Mouse (Mus musculus) midbrain, postnatal 0 days (tissue): Measurements from ENCODE around the gene Trpv5. TPM values are rescaled to one million over a fixed set of nuclear protein-coding genes. Genes with fewer than 3 reads are reported as not detected.

ENCODE experiments used
- ATAC-seq: fragments of 200-750 bp; cut with Nextera tagmentation; 2 replicates; pipeline ENCODE4 v1.8.0; 2017; ENCODE audit warnings: moderate number of reproducible peaks, mild to moderate bottlenecking, moderate TSS enrichment, moderate library complexity; ENCODE audit not compliant: low FRiP score
- DNase-seq: peaks from one replicate; pipeline ENCODE4 v3.0.0-alpha.2; 2015; ENCODE audit warnings: low spot score
- H3K27ac ChIP-seq: fragments of 300-500 bp; sonication (generic); 2 replicates; pipeline ENCODE4 v1.5.1; 2014; ENCODE audit warnings: low read depth, mild to moderate bottlenecking, low read length, mixed read lengths
- H3K27me3 ChIP-seq: fragments of 300-500 bp; sonication (generic); 2 replicates; pipeline ENCODE4 v1.6.1; 2014; ENCODE audit warnings: low read length, control low read depth, mixed read lengths; ENCODE audit not compliant: insufficient read depth
- H3K36me3 ChIP-seq: fragments of 300-500 bp; sonication (generic); 2 replicates; pipeline ENCODE4 v1.6.1; 2014; ENCODE audit warnings: low read length, control low read depth, mixed read lengths; ENCODE audit not compliant: insufficient read depth
- H3K4me1 ChIP-seq: fragments of 300-500 bp; sonication (generic); 2 replicates; pipeline ENCODE4 v1.6.1; 2014; ENCODE audit warnings: mild to moderate bottlenecking, control low read depth, antibody characterized with exemption, low read length, mixed read lengths; ENCODE audit not compliant: insufficient read depth
- H3K4me2 ChIP-seq: fragments of 300-500 bp; sonication (generic); 2 replicates; pipeline ENCODE4 v1.6.1; 2014; ENCODE audit warnings: low read depth, mild to moderate bottlenecking, low read length, mixed read lengths; ENCODE audit not compliant: poor library complexity, severe bottlenecking
- H3K4me3 ChIP-seq: fragments of 300-500 bp; sonication (generic); 2 replicates; pipeline ENCODE4 v1.5.1; 2014; ENCODE audit warnings: low read depth, mild to moderate bottlenecking, low read length, moderate library complexity
- H3K9ac ChIP-seq: fragments of 300-500 bp; sonication (generic); replicated peaks from 2 replicates; pipeline ENCODE4 v1.6.1; 2014; ENCODE audit warnings: mild to moderate bottlenecking, low read length, moderate library complexity, mixed read lengths; ENCODE audit not compliant: poor library complexity, severe bottlenecking
- H3K9me3 ChIP-seq: fragments of 300-500 bp; sonication (generic); 2 replicates; pipeline ENCODE4 v1.6.1; 2016; ENCODE audit warnings: low read length, control low read depth
- CTCF ChIP-seq: IDR thresholded peaks from 2 replicates; pipeline ENCODE4 v1.5.1; 2016; ENCODE audit warnings: antibody characterized with exemption, mild to moderate bottlenecking
- WGBS: fragments of 180-500 bp; shearing (Covaris S2); extraction: QIAGEN DNeasy Blood & Tissue Kit; methylation state at CpG from one replicate; pipeline ENCODE4 v1.1.7; 2014; 5-methylcytosine and 5-hydroxymethylcytosine counted together
- polyA plus RNA-seq: library from polyadenylated mRNA; unstranded; fragments of >200 nt; fragmentation: Nextera tagmentation; extraction: Ambion mirVana; gene quantifications from 2 replicates; pipeline ENCODE4 v1.2.1, GENCODE M21; 2015
- total RNA-seq: library from RNA; depleted of rRNA; stranded (reverse); fragments of >200 nt; gene quantifications from 2 replicates; pipeline ENCODE4 v1.2.3, GENCODE M21; 2014

Trpv5 gene
- total and polyA plus RNA-seq, 2 experiments from 2014 or later = not detected

GRCm38 (mm10) chr6:41653173-41653572, 27.4 kb downstream of the Trpv5 start:
- Histone ChIP-seq H3K4me2 (no peak overlapping the region), H3K4me1 (no peaks in the 10 kb centered on the region), H3K27me3 (no peaks in the 10 kb centered on the region), H3K9ac (no peak overlapping the region), H3K27ac (no peak overlapping the region), H3K4me3 (no peak overlapping the region), H3K9me3 (no peaks in the 10 kb centered on the region), H3K36me3 (no peaks in the 10 kb centered on the region)
- no peak for ATAC-seq
- DNase-seq = no peak
- no peak for TF ChIP-seq CTCF
- 94% methylated on average over 5 of the region's 5 CpGs for WGBS

GRCm38 (mm10) chr6:41646672-41647071, 33.9 kb downstream of the Trpv5 start:
- H3K9me3 ChIP-seq = no peaks in the 10 kb centered on the region
- no peak overlapping the region for H3K4me2 ChIP-seq
- H3K4me1 ChIP-seq = no peaks in the 10 kb centered on the region
- no peak for TF ChIP-seq CTCF
- H3K27ac ChIP-seq = no peak overlapping the region
- DNase-seq (no peak), ATAC-seq (no peak)
- H3K36me3 ChIP-seq = no peaks in the 10 kb centered on the region
- H3K4me3 ChIP-seq = no peak overlapping the region
- no peak overlapping the region for H3K9ac ChIP-seq
- H3K27me3 ChIP-seq = no peaks in the 10 kb centered on the region

GRCm38 (mm10) chr6:41646220-41646619, 34.3 kb downstream of the Trpv5 start:
- H3K4me2 ChIP-seq = no peak overlapping the region
- H3K27ac ChIP-seq = no peak overlapping the region
- no peaks in the 10 kb centered on the region for H3K9me3 ChIP-seq
- no peaks in the 10 kb centered on the region for H3K36me3 ChIP-seq
- ATAC-seq = no peak
- no peak for DNase-seq
- 80% methylated on average over 3 of the region's 3 CpGs for WGBS
- H3K27me3 ChIP-seq = no peaks in the 10 kb centered on the region
- no peak for TF ChIP-seq CTCF
- H3K4me3 ChIP-seq = no peak overlapping the region
- no peaks in the 10 kb centered on the region for H3K4me1 ChIP-seq
- no peak overlapping the region for H3K9ac ChIP-seq

- no peaks in the 10 kb centered on the region for H3K9me3 ChIP-seq
- no peak overlapping the region for H3K27ac ChIP-seq
- H3K4me2 ChIP-seq = no peak overlapping the region
- TF ChIP-seq CTCF = no peak
- H3K4me1 ChIP-seq = no peaks in the 10 kb centered on the region
- no peaks in the 10 kb centered on the region for H3K27me3 ChIP-seq
- WGBS = 94% methylated on average over 3 of the region's 3 CpGs
- no peak overlapping the region for H3K4me3 ChIP-seq
- DNase-seq (no peak), ATAC-seq (no peak)
- no peak overlapping the region for H3K9ac ChIP-seq
- H3K36me3 ChIP-seq = no peaks in the 10 kb centered on the region
Measured at GRCm38 (mm10) chr6:41643227-41643626, 37.3 kb downstream of the Trpv5 start.

GRCm38 (mm10) chr6:41642765-41643164, 37.8 kb downstream of the Trpv5 start:
- no peak for ATAC-seq
- 93% methylated on average over 4 of the region's 4 CpGs for WGBS
- H3K36me3 ChIP-seq = no peaks in the 10 kb centered on the region

GRCm38 (mm10) chr6:41641173-41641866, 39.2 kb downstream of the Trpv5 start:
- Histone ChIP-seq H3K27me3 (no peaks in the 10 kb centered on the region), H3K9ac (no peak overlapping the region), H3K36me3 (no peaks in the 10 kb centered on the region), H3K4me2 (no peak overlapping the region), H3K9me3 (no peaks in the 10 kb centered on the region), H3K4me1 (no peaks in the 10 kb centered on the region), H3K27ac (no peak overlapping the region), H3K4me3 (no peak overlapping the region)
- TF ChIP-seq CTCF = no peak
- no peak for DNase-seq
- 79% methylated on average over 6 of the region's 6 CpGs for WGBS
- ATAC-seq = no peak

More at GRCm38 (mm10) chr6:41642765-41643164, 37.8 kb downstream of the Trpv5 start:
- Histone ChIP-seq H3K4me1 (no peaks in the 10 kb centered on the region), H3K4me3 (no peak overlapping the region), H3K4me2 (no peak overlapping the region), H3K27ac (no peak overlapping the region), H3K9ac (no peak overlapping the region), H3K9me3 (no peaks in the 10 kb centered on the region), H3K27me3 (no peaks in the 10 kb centered on the region)
- no peak for TF ChIP-seq CTCF
- DNase-seq = no peak
